Mouse (Mus musculus): ENCODE results near the gene Tldc1. TPM values are rescaled to one million over a fixed set of nuclear protein-coding genes. Genes with fewer than 3 reads are reported as not detected.

Gene Tldc1
- total and polyA plus RNA-seq, 3 experiments: 6.6 to 10.7 (median 8.4) TPM

DNA sequence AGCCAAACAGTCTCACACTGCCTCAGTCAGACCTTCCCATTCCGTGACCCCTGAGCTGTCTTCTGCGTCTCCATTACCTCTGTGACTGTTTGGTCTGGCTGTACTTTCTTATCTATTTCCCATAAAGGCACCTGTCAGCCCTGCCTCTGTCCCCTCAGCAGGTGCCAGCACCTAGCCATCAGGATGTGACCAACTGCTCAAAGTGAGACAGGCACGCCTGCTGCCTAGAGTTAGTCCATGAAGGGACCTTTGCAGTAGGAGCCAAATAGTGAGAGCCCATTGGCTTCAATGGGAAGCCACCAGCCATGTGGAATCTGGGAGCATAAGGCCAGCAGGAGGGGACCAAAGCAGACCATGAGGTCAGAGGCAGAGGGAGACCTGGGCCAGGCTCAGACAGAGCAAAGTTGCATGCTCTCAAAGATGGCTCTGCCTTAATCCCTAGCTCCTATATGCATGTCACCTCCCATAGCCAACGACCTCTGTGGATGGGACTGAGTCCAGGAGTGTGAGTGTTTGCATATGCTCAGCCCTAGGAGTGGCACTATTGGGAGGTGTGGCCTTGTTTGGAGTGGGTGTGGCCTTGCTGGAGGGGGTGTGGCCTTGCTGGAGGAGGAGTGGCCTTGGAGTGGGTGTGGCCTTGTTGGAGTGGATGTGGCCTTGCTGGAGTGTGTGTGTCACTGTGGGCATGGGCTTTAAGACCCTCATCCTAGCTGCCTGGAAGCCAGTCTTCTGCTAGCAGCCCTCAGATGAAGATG, 3.0 kb upstream of the Tldc1 start:
- ATAC-seq (ENCODE audit: extremely low read depth, insufficient number of reproducible peaks, low FRiP score, poor library complexity, severe bottlenecking) (no peak), DNase-seq (ENCODE audit: low spot score) (no peak)
- peaks cover 4% of the 10 kb centered on the region for H3K36me3 ChIP-seq (replicated peaks)
- peaks cover 23% of the 10 kb centered on the region for H3K27me3 ChIP-seq (ENCODE audit: insufficient read depth, low read length)
- H3K4me1 ChIP-seq (ENCODE audit: insufficient read depth, low read depth, low read length): peaks cover 42% of the 10 kb centered on the region
- H3K9me3 ChIP-seq (replicated peaks): no peaks in the 10 kb centered on the region
- no peak for TF ChIP-seq TAL1 (conservative IDR thresholded peaks at IDR 0.05; ENCODE audit: low read depth, low read length)
- TF ChIP-seq GATA2 (IDR thresholded peaks at IDR 0.05; ENCODE audit: borderline replicate concordance, low read depth, low read length): no peak
- no peak for TF ChIP-seq POLR2AphosphoS5 (IDR thresholded peaks at IDR 0.05; ENCODE audit: insufficient replicate concordance, low read depth, low read length)
- no peak for TF ChIP-seq GATA1 (IDR thresholded peaks at IDR 0.05; ENCODE audit: borderline replicate concordance, low read length)
- no peak for TF ChIP-seq CTCF (IDR thresholded peaks at IDR 0.05; ENCODE audit: low read depth, low read length)
- no peak overlapping the region for H3K4me3 ChIP-seq (ENCODE audit: low read depth, low read length)

DNA sequence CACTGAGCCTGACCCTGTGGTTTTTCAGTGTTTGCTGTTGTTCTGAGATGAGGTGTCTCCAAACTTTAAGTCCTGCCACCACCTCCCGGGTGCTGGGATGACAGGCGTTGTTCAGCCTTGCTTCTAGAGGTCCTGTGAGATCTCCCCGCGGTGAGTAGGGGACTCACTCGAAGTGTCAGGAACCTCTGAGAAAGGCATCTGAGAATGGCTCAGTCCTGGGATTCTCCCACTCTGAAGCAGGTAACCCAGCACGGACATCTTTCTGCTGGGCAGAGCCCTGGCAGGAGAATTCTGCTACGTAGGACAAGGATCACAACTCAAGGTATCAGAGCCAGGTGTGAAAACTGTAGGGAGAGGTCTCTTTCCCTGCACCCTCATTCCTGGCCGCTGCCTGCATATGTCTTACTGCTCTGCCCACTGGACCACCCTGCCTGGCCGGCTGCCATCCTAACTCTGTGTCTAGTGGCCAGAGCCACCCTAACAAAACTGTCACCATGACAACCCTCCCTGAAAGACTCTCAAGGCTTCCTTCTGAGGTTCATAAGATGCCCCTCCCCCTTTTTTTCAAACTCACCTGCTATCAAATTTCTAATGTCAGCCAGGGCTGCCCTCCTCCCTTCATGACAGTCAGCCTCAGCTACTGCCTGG, 2.3 kb upstream of the Tldc1 start:
- TF ChIP-seq CTCF (IDR thresholded peaks at IDR 0.05; ENCODE audit: low read depth, low read length): no peak
- no peak for TF ChIP-seq TAL1 (conservative IDR thresholded peaks at IDR 0.05; ENCODE audit: low read depth, low read length)
- TF ChIP-seq POLR2AphosphoS5 (IDR thresholded peaks at IDR 0.05; ENCODE audit: insufficient replicate concordance, low read depth, low read length): no peak
- no peak for TF ChIP-seq GATA2 (IDR thresholded peaks at IDR 0.05; ENCODE audit: borderline replicate concordance, low read depth, low read length)
- TF ChIP-seq GATA1 (IDR thresholded peaks at IDR 0.05; ENCODE audit: borderline replicate concordance, low read length): no peak

GRCm38 (mm10) chr8:119779013-119779737, 959 bp upstream of the Tldc1 start:
- ATAC-seq (ENCODE audit: extremely low read depth, insufficient number of reproducible peaks, low FRiP score, poor library complexity, severe bottlenecking): peak; percentile 36; the same call in 1 of the 2 replicates
- DNase-seq (ENCODE audit: low spot score): peak; percentile 49
- Histone ChIP-seq H3K27me3 (ENCODE audit: insufficient read depth, low read length) (peaks cover 13% of the 10 kb centered on the region; the same call in 1 of the 2 replicates), H3K4me3 (ENCODE audit: low read depth, low read length) (peak overlapping the region; percentile 79; the same call in 1 of the 2 replicates), H3K36me3 (replicated peaks) (peaks cover 19% of the 10 kb centered on the region), H3K9me3 (replicated peaks) (no peaks in the 10 kb centered on the region), H3K4me1 (ENCODE audit: insufficient read depth, low read depth, low read length) (peaks cover 42% of the 10 kb centered on the region)
- TF ChIP-seq CTCF (IDR thresholded peaks at IDR 0.05; ENCODE audit: low read depth, low read length) (peak; percentile 86), GATA1 (IDR thresholded peaks at IDR 0.05; ENCODE audit: borderline replicate concordance, low read length) (no peak)

More for the DNA sequence above, 2.3 kb upstream of the Tldc1 start:
- no peak for DNase-seq (ENCODE audit: low spot score)
- H3K4me3 ChIP-seq (ENCODE audit: low read depth, low read length): no peak overlapping the region
- ATAC-seq (ENCODE audit: extremely low read depth, insufficient number of reproducible peaks, low FRiP score, poor library complexity, severe bottlenecking): no peak
- H3K9me3 ChIP-seq (replicated peaks): no peaks in the 10 kb centered on the region
- peaks cover 42% of the 10 kb centered on the region for H3K4me1 ChIP-seq (ENCODE audit: insufficient read depth, low read depth, low read length)
- H3K36me3 ChIP-seq (replicated peaks): peaks cover 8% of the 10 kb centered on the region
- peaks cover 19% of the 10 kb centered on the region; the same call in 1 of the 2 replicates for H3K27me3 ChIP-seq (ENCODE audit: insufficient read depth, low read length)

DNA sequence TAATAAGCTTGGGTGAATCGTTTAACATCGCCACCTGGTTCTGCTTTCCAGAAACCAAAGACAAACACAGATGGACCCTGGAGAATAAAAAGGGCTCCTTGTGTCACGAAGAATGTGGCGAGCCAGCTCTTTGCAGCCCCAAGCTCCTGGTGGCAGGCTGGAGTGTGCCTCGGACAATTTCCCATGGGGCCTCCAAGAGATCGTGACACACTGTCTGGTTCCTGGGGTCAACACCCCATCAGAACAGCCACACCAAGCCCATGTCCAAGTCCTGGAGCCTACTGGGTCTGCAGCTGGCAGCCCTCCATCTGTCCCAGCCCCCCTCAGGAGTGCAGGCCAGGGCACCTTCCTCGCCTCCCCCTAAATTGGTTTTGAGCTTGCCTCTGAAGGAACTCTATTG, 451 bp downstream of the Tldc1 start:
- H3K36me3 ChIP-seq (replicated peaks): peaks cover 29% of the 10 kb centered on the region
- H3K4me1 ChIP-seq (ENCODE audit: insufficient read depth, low read depth, low read length): peaks cover 42% of the 10 kb centered on the region
- peak; percentile 1; the same call in 1 of the 2 replicates for ATAC-seq (ENCODE audit: extremely low read depth, insufficient number of reproducible peaks, low FRiP score, poor library complexity, severe bottlenecking)
- peak; percentile 38 for DNase-seq (ENCODE audit: low spot score)
- 0 out of 2 replicates have a peak, but pooled peaks cover 11% of the 10 kb centered on the region for H3K27me3 ChIP-seq (ENCODE audit: insufficient read depth, low read length)
- no peak for TF ChIP-seq CTCF (IDR thresholded peaks at IDR 0.05; ENCODE audit: low read depth, low read length)
- TF ChIP-seq GATA1 (IDR thresholded peaks at IDR 0.05; ENCODE audit: borderline replicate concordance, low read length): no peak
- peak overlapping the region; percentile 79 for H3K4me3 ChIP-seq (ENCODE audit: low read depth, low read length)
- no peaks in the 10 kb centered on the region for H3K9me3 ChIP-seq (replicated peaks)

DNA sequence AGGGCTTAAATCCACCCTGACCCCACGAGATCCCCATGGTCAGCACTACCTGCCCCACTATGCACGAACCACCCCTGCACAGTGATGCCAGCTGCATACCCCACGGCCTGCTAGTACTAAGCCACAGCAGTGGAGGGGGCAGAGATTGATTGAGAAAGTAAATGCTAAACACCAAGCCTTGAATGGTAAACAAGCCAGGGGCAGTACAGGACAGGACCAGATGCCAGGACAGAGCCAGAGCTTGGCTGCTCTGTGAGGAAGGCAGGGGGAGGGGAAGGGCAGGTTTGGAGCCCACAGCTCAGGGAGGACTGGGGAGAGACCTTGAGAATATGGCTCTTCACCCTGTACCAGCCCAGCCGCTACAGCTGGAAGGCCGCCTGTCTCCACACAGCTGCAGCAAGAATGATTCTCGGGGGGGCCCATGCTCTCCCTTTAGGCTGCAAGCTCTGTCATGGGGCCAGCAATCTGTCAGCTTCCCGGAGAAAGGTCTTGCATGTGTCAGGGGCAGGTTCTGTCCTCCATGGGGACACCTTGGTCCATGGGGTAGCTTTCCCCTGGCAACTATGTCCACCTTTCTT, 1.5 kb downstream of the Tldc1 start:
- Histone ChIP-seq H3K9me3 (replicated peaks) (no peaks in the 10 kb centered on the region), H3K27me3 (ENCODE audit: insufficient read depth, low read length) (0 out of 2 replicates have a peak, but pooled peaks cover 11% of the 10 kb centered on the region), H3K36me3 (replicated peaks) (peaks cover 36% of the 10 kb centered on the region), H3K4me3 (ENCODE audit: low read depth, low read length) (no peak overlapping the region; the same call in 1 of the 2 replicates), H3K4me1 (ENCODE audit: insufficient read depth, low read depth, low read length) (peaks cover 42% of the 10 kb centered on the region)
- no peak for ATAC-seq (ENCODE audit: extremely low read depth, insufficient number of reproducible peaks, low FRiP score, poor library complexity, severe bottlenecking)
- TF ChIP-seq GATA1 (IDR thresholded peaks at IDR 0.05; ENCODE audit: borderline replicate concordance, low read length) (no peak), POLR2AphosphoS5 (IDR thresholded peaks at IDR 0.05; ENCODE audit: insufficient replicate concordance, low read depth, low read length) (no peak), TAL1 (conservative IDR thresholded peaks at IDR 0.05; ENCODE audit: low read depth, low read length) (no peak), GATA2 (IDR thresholded peaks at IDR 0.05; ENCODE audit: borderline replicate concordance, low read depth, low read length) (no peak)
- no peak for DNase-seq (ENCODE audit: low spot score)

Measured in G1E (cell line).